Mouse (Mus musculus) lung, postnatal 0 days (tissue): ENCODE measurements around the gene Nup210.

Experiments used
- CTCF ChIP-seq: IDR thresholded peaks from 2 replicates; pipeline ENCODE4 v1.5.1; 2016; ENCODE audit warnings: antibody characterized with exemption, mild to moderate bottlenecking
- EP300 ChIP-seq: IDR thresholded peaks from 2 replicates; pipeline ENCODE4 v1.6.1; 2016; ENCODE audit warnings: antibody characterized with exemption, mild to moderate bottlenecking, control low read depth

GRCm38 (mm10) chr6:91157237-91157570 lies 40.6 kb upstream of the Nup210 start:
- TF ChIP-seq CTCF (no peak), EP300 (no peak)
